Mouse (Mus musculus): ENCODE results near the gene Ppp2r3c. TPM values are rescaled to one million over a fixed set of nuclear protein-coding genes. Genes with fewer than 3 reads are reported as not detected.

Ppp2r3c gene
- polyA plus RNA-seq, 1 experiment from 2014 or later = 34.5 TPM

GRCm38 (mm10) chr12:55321642-55322291, 19.0 kb upstream of the Ppp2r3c start:
- Histone ChIP-seq H3K36me3 (ENCODE audit: control insufficient read depth, insufficient read depth, low read length) (no peaks in the 10 kb centered on the region), H3K27ac (ENCODE audit: low read depth, low read length) (no peak overlapping the region), H3K9me3 (ENCODE audit: control insufficient read depth, low read length) (no peaks in the 10 kb centered on the region), H3K9ac (ENCODE audit: low read depth, low read length) (no peak overlapping the region), H3K27me3 (ENCODE audit: control insufficient read depth, insufficient read depth, low read length) (no peaks in the 10 kb centered on the region), H3K4me2 (replicated peaks; ENCODE audit: low read depth, low read length) (no peak overlapping the region), H3K4me1 (replicated peaks; ENCODE audit: control insufficient read depth, insufficient read depth, low read length) (no peaks in the 10 kb centered on the region), H3K4me3 (ENCODE audit: low read depth, low read length) (no peak overlapping the region)
- ATAC-seq (ENCODE audit: low FRiP score) = no peak
- DNase-seq (ENCODE audit: low spot score) = no peak
- WGBS = 90% methylated on average over 18 of the region's 18 CpGs

GRCm38 (mm10) chr12:55315192-55315591, 12.4 kb upstream of the Ppp2r3c start:
- peak; percentile 85 for DNase-seq (ENCODE audit: low spot score)
- Histone ChIP-seq H3K27ac (ENCODE audit: low read depth, low read length) (no peak overlapping the region), H3K4me1 (replicated peaks; ENCODE audit: control insufficient read depth, insufficient read depth, low read length) (no peaks in the 10 kb centered on the region), H3K9me3 (ENCODE audit: control insufficient read depth, low read length) (no peaks in the 10 kb centered on the region), H3K4me2 (replicated peaks; ENCODE audit: low read depth, low read length) (no peak overlapping the region), H3K27me3 (ENCODE audit: control insufficient read depth, insufficient read depth, low read length) (no peaks in the 10 kb centered on the region), H3K9ac (ENCODE audit: low read depth, low read length) (no peak overlapping the region), H3K4me3 (ENCODE audit: low read depth, low read length) (no peak overlapping the region), H3K36me3 (ENCODE audit: control insufficient read depth, insufficient read depth, low read length) (no peaks in the 10 kb centered on the region)
- ATAC-seq (ENCODE audit: low FRiP score) = no peak
- 52% methylated on average over 5 of the region's 5 CpGs for WGBS

- Histone ChIP-seq H3K9me3 (ENCODE audit: control insufficient read depth, low read length) (no peaks in the 10 kb centered on the region), H3K27ac (ENCODE audit: low read depth, low read length) (no peak overlapping the region), H3K4me3 (ENCODE audit: low read depth, low read length) (no peak overlapping the region), H3K36me3 (ENCODE audit: control insufficient read depth, insufficient read depth, low read length) (no peaks in the 10 kb centered on the region), H3K9ac (ENCODE audit: low read depth, low read length) (no peak overlapping the region), H3K4me1 (replicated peaks; ENCODE audit: control insufficient read depth, insufficient read depth, low read length) (no peaks in the 10 kb centered on the region), H3K27me3 (ENCODE audit: control insufficient read depth, insufficient read depth, low read length) (no peaks in the 10 kb centered on the region), H3K4me2 (replicated peaks; ENCODE audit: low read depth, low read length) (no peak overlapping the region)
- 94% methylated on average over 5 of the region's 5 CpGs for WGBS
- DNase-seq (ENCODE audit: low spot score) (no peak), ATAC-seq (ENCODE audit: low FRiP score) (no peak)
Measured at GRCm38 (mm10) chr12:55313901-55314300, 11.1 kb upstream of the Ppp2r3c start.

- H3K4me2 ChIP-seq (replicated peaks; ENCODE audit: low read depth, low read length) = no peak overlapping the region
- ATAC-seq (ENCODE audit: low FRiP score) = no peak
- H3K4me3 ChIP-seq (ENCODE audit: low read depth, low read length) = no peak overlapping the region
- WGBS = 91% methylated on average over 7 of the region's 7 CpGs
- no peaks in the 10 kb centered on the region for H3K4me1 ChIP-seq (replicated peaks; ENCODE audit: control insufficient read depth, insufficient read depth, low read length)
- H3K9ac ChIP-seq (ENCODE audit: low read depth, low read length) = no peak overlapping the region
- no peaks in the 10 kb centered on the region for H3K9me3 ChIP-seq (ENCODE audit: control insufficient read depth, low read length)
- H3K27ac ChIP-seq (ENCODE audit: low read depth, low read length) = no peak overlapping the region
- no peak for DNase-seq (ENCODE audit: low spot score)
- H3K27me3 ChIP-seq (ENCODE audit: control insufficient read depth, insufficient read depth, low read length) = no peaks in the 10 kb centered on the region
- no peaks in the 10 kb centered on the region for H3K36me3 ChIP-seq (ENCODE audit: control insufficient read depth, insufficient read depth, low read length)
Measured at GRCm38 (mm10) chr12:55311841-55312240, 9.0 kb upstream of the Ppp2r3c start.

- DNase-seq (ENCODE audit: low spot score) = no peak
- 73% methylated on average over 8 of the region's 8 CpGs for WGBS
- H3K27me3 ChIP-seq (ENCODE audit: control insufficient read depth, insufficient read depth, low read length) = no peaks in the 10 kb centered on the region
- H3K4me2 ChIP-seq (replicated peaks; ENCODE audit: low read depth, low read length) = no peak overlapping the region
- no peaks in the 10 kb centered on the region for H3K9me3 ChIP-seq (ENCODE audit: control insufficient read depth, low read length)
- no peaks in the 10 kb centered on the region for H3K36me3 ChIP-seq (ENCODE audit: control insufficient read depth, insufficient read depth, low read length)
- H3K9ac ChIP-seq (ENCODE audit: low read depth, low read length) = no peak overlapping the region
- no peak overlapping the region for H3K27ac ChIP-seq (ENCODE audit: low read depth, low read length)
- no peak for ATAC-seq (ENCODE audit: low FRiP score)
- H3K4me3 ChIP-seq (ENCODE audit: low read depth, low read length) = no peak overlapping the region
- no peaks in the 10 kb centered on the region for H3K4me1 ChIP-seq (replicated peaks; ENCODE audit: control insufficient read depth, insufficient read depth, low read length)
Measured at GRCm38 (mm10) chr12:55309501-55309900, 6.7 kb upstream of the Ppp2r3c start.

DNA sequence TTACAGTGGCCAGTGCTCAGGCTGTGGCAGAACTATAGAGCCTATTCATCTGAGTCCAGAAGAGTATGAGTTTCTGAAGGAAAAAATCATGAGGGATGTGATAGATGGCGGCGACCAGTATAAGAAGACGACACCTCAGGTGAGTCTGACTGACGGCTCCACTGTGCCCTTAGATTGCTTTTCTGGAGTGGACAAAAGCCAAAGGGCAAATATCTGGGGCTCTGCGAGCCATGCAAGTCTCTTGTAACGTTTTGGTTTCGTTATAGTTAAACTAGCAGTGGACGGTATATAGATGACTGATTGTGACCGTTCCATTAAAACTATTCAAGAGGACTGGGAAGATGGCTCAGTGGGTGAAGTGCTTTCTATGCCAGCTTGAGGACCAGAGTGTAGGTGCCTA, 5.9 kb upstream of the Ppp2r3c start:
- H3K36me3 ChIP-seq (ENCODE audit: control insufficient read depth, insufficient read depth, low read length) = no peaks in the 10 kb centered on the region
- no peak overlapping the region for H3K9ac ChIP-seq (ENCODE audit: low read depth, low read length)
- DNase-seq (ENCODE audit: low spot score) = no peak
- no peak overlapping the region for H3K4me2 ChIP-seq (replicated peaks; ENCODE audit: low read depth, low read length)
- no peaks in the 10 kb centered on the region for H3K9me3 ChIP-seq (ENCODE audit: control insufficient read depth, low read length)
- no peak for ATAC-seq (ENCODE audit: low FRiP score)
- no peaks in the 10 kb centered on the region for H3K27me3 ChIP-seq (ENCODE audit: control insufficient read depth, insufficient read depth, low read length)
- H3K4me3 ChIP-seq (ENCODE audit: low read depth, low read length) = no peak overlapping the region
- H3K27ac ChIP-seq (ENCODE audit: low read depth, low read length) = no peak overlapping the region
- no peaks in the 10 kb centered on the region for H3K4me1 ChIP-seq (replicated peaks; ENCODE audit: control insufficient read depth, insufficient read depth, low read length)
- 95% methylated on average over 9 of the region's 9 CpGs for WGBS

DNA sequence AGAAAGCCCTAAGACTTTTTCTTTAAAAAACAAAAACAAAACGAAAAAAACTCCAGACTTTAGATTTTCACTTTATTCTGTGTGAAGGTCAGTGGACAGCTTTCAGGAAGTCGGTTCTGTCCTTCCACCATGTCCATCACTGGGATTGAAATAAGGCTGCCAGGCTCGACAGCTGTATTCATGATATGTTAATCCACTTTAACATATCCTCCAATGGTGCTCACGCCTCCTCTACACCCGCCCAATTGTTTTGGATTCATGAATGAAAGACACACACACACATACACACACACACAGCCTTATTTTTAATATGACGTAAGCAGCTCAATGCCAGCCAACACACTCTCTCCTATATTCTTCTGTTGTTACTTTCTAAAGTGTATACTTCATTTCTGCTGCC, 4.8 kb upstream of the Ppp2r3c start:
- H3K4me1 ChIP-seq (replicated peaks; ENCODE audit: control insufficient read depth, insufficient read depth, low read length) = no peaks in the 10 kb centered on the region
- no peak overlapping the region for H3K9ac ChIP-seq (ENCODE audit: low read depth, low read length)
- H3K27me3 ChIP-seq (ENCODE audit: control insufficient read depth, insufficient read depth, low read length) = no peaks in the 10 kb centered on the region
- DNase-seq (ENCODE audit: low spot score) = no peak
- no peak overlapping the region for H3K27ac ChIP-seq (ENCODE audit: low read depth, low read length)
- no peak overlapping the region for H3K4me2 ChIP-seq (replicated peaks; ENCODE audit: low read depth, low read length)
- no peak for ATAC-seq (ENCODE audit: low FRiP score)
- no peaks in the 10 kb centered on the region for H3K36me3 ChIP-seq (ENCODE audit: control insufficient read depth, insufficient read depth, low read length)
- H3K4me3 ChIP-seq (ENCODE audit: low read depth, low read length) = no peak overlapping the region
- H3K9me3 ChIP-seq (ENCODE audit: control insufficient read depth, low read length) = no peaks in the 10 kb centered on the region
- WGBS = 76% methylated on average over 6 of the region's 6 CpGs

GRCm38 (mm10) chr12:55306371-55306770, 3.6 kb upstream of the Ppp2r3c start:
- 98% methylated on average over 4 of the region's 4 CpGs for WGBS
- no peak for ATAC-seq (ENCODE audit: low FRiP score)
- no peaks in the 10 kb centered on the region for H3K27me3 ChIP-seq (ENCODE audit: control insufficient read depth, insufficient read depth, low read length)
- no peaks in the 10 kb centered on the region for H3K4me1 ChIP-seq (replicated peaks; ENCODE audit: control insufficient read depth, insufficient read depth, low read length)
- no peak overlapping the region for H3K4me2 ChIP-seq (replicated peaks; ENCODE audit: low read depth, low read length)
- no peak for DNase-seq (ENCODE audit: low spot score)
- no peak overlapping the region for H3K27ac ChIP-seq (ENCODE audit: low read depth, low read length)
- no peak overlapping the region for H3K9ac ChIP-seq (ENCODE audit: low read depth, low read length)
- H3K9me3 ChIP-seq (ENCODE audit: control insufficient read depth, low read length) = no peaks in the 10 kb centered on the region
- no peak overlapping the region for H3K4me3 ChIP-seq (ENCODE audit: low read depth, low read length)
- no peaks in the 10 kb centered on the region for H3K36me3 ChIP-seq (ENCODE audit: control insufficient read depth, insufficient read depth, low read length)

GRCm38 (mm10) chr12:55301472-55302300, 1.1 kb downstream of the Ppp2r3c start:
- WGBS = 52% methylated on average over 11 of the region's 11 CpGs
- Histone ChIP-seq H3K27ac (ENCODE audit: low read depth, low read length) (no peak overlapping the region), H3K4me3 (ENCODE audit: low read depth, low read length) (peak overlapping the region; percentile 66), H3K4me2 (replicated peaks; ENCODE audit: low read depth, low read length) (peak overlapping the region; percentile 72), H3K36me3 (ENCODE audit: control insufficient read depth, insufficient read depth, low read length) (peaks cover 5% of the 10 kb centered on the region; the same call in 1 of the 2 replicates), H3K27me3 (ENCODE audit: control insufficient read depth, insufficient read depth, low read length) (no peaks in the 10 kb centered on the region), H3K9ac (ENCODE audit: low read depth, low read length) (peak overlapping the region; percentile 79), H3K9me3 (ENCODE audit: control insufficient read depth, low read length) (no peaks in the 10 kb centered on the region), H3K4me1 (replicated peaks; ENCODE audit: control insufficient read depth, insufficient read depth, low read length) (peaks cover 3% of the 10 kb centered on the region; the same call in 1 of the 2 replicates)
- peak; percentile 42 for DNase-seq (ENCODE audit: low spot score)
- ATAC-seq (ENCODE audit: low FRiP score) = no peak
